Mouse (Mus musculus) heart, adult 2 months (tissue): Measurements from ENCODE around the gene Asap2.

Experiments
- CTCF ChIP-seq: fragments of 200-600 bp; IDR thresholded peaks from 2 replicates; pipeline ENCODE4 v1.8.1; 2022; ENCODE audit warnings: antibody characterized with exemption, mild to moderate bottlenecking, moderate library complexity
- POLR2A ChIP-seq: fragments of 200-500 bp; IDR thresholded peaks from 2 replicates; pipeline ENCODE4 v1.6.1; 2011; ENCODE audit warnings: mild to moderate bottlenecking, low read depth, low read length, control low read depth; ENCODE audit not compliant: insufficient read depth

DNA sequence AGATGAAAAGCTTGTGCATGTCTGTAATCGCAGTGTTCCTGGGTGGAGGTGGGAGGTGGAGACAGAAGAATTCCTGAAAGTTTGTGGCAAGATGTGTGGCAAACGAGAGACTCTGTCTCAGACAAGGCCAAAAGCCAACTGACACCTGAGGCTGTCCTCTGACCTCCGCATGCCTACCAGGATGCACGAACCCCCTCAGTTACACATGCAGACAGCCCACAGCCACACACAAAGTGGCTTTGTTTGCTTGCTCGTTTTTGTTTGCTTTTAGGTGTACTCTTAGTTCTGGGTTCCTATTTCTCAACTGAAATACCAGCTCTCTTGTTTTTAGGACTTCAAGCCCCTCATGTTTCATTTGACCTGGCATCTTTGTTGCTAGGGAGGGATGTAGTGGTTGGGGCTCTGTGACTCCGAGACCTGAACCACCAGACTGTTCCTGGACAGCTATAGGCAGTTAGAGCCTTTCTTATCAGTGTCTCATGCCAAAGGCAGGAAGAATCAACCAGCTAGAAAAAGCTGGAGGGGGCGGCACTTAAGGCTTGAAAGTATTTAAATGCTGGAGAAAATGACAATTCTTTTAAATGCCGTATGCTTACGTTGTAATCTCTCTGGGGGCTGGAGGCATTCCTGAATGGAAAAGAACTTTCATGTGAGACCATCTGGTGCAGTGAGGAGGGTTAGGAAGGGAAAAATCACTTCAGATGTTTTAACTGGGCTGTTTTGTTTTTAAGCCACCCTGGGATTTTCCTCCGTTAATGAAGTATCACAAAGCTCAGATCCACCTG is 211.4 kb downstream of the Asap2 start:
- TF ChIP-seq POLR2A = no peak
- TF ChIP-seq CTCF = no peak
